Mouse (Mus musculus) heart, postnatal 14 days (tissue): ENCODE results near the gene Pef1. TPM values are rescaled to one million over a fixed set of nuclear protein-coding genes. Genes with fewer than 3 reads are reported as not detected.

ENCODE experiments used
- DNase-seq, 2 experiments: peaks; one replicate each; pipeline ENCODE4 v3.0.0; 2021 to 2022
- intact Hi-C: fragments of 180-260 bp; cut with DNase I; formaldehyde crosslinking; loops from one replicate; pipeline ENCODE4 v1.15.1; 2025
- total RNA-seq, 2 experiments: library from RNA; stranded (reverse); gene quantifications; 2 replicates each; pipeline ENCODE4 v1.2.3; 2021

Pef1 gene
- total RNA-seq, 2 experiments from 2014 or later = 37.6 to 39.1 TPM

DNA sequence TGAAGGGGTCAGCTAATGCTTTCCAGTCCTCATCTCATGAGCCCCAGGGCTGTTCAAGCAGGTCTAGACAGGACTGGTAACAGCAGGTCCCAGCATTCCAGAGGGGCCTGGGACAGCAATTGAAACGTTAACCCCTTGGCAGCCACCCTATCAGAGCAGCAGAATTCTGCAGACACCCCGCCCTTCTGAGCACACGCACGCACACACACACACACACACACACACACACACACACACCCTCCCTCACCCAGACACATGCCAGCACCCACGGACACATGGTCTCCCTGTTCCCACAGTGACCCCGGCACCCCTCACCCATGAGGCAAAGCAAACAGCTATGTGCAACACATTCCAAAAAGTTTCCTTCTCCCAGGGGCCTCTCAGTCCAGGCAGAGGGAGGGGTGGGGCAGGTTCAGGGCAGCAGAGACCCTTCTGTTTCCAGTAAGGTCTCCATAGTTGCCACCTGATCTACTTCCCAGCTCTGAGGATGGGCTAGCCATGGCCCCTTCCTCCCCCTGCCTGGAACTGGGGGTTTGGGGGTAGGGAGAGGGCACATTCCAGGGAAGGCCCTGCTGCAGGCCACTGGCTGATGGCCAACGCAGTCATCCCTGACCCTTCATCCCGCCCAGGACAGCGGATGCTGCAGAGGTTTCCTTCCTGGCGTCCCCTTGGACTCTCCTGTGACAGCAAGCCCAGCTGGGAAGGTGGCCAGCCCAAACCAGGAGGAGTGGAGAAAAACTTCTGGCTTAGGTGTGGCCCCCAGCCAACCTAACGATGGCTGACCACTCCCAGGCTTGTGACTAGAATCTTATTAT lies 69.8 kb downstream of the Pef1 start:
- intact Hi-C loops = no loop called here
- peak; percentile 77 to 81 for DNase-seq

DNA sequence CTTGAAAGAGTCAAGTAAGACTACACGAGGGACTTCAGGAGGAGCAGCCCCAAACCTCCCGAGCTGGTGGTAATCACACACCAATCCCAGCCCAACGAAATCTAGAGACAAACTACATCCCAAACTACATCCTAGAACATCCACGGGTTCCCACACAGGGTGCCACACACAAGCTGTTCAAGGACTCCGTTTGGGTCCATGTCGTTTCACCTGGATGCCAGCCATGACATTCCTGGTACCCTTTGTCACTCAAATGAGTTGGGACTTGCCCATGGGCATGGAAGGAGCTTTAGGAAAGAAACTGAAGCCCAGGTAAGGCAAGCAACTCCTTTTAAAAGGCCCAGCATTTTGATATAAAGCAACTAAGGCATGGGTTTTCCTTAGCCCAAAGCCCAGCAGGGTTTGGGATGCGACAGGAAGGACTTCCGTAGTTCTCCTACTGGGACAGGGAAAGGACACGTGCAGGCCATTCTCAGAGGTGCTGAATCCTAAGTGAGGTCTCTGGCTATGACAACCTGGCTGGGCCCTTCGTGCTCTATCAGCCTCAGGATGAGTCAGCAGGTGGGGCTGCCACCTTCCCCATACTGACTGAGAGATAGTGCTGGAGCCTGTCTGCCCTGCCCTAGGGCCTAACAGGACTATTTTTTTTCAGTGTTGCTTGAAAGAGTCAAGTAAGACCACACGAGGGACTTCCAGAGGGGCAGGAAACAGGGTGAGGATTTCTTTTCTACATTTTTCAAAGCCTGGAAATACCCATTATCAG lies 70.9 kb downstream of the Pef1 start:
- DNase-seq = peak in 1 of 2 experiments; percentile 15
- intact Hi-C loops = no loop called here

DNA sequence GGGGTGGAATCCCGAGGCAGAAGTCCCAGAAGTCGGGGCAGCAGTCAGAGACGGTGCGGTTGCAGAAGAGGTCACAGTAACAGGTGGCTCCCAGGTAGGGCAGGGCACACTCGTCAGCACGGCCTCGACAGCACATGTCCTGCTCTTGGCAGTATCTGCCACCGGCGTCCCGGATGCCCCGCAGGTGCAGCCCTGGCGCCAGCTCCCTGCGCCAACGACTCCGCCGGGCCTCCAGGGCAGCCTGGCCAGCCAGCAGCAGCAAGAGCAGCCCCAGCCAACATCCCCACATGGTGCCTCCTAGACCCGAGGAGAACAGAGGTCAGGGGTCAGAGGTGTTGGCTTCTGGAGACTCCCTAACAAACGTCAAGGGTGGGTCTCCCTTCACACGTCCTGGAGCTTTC lies 71.6 kb downstream of the Pef1 start:
- intact Hi-C loops = no loop called here

DNA sequence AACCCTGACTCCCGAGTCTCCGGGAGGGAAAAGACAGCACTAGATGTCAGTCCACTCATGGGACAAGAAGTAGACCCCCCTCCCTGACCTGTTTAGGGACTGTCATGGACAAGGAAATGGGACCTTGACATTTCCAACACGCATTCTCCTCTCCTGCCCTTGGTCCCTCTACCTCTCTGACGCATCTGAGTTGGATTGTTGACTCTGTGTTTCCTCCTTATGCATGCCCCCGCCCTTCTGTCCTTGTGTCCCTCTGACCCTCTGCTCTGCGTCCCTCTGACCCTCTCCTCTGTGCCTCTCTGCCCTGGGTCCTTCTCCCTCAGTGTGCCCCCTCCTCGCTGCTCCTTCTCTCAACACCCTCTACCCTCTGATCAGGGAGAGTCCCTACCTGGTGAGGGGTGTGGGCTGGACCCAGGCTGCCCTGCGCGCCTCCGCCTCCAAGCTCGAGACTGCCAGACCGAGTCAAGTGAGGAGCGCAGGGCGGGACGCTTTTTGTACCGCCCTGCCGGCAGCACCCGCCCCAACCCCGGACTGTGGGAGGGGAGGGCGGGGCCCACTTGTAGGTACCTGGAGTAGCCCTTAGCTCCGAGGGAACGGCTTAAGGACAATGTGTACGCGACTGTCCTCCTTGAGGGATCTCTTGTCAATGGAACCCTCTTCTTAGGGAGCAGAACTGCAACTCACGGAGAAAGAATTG lies 72.1 kb downstream of the Pef1 start:
- intact Hi-C loops = no loop called here
- peak; percentile 75 to 78 for DNase-seq

More for the DNA sequence above, 71.6 kb downstream of the Pef1 start:
- peak; percentile 27 to 39 for DNase-seq

DNA sequence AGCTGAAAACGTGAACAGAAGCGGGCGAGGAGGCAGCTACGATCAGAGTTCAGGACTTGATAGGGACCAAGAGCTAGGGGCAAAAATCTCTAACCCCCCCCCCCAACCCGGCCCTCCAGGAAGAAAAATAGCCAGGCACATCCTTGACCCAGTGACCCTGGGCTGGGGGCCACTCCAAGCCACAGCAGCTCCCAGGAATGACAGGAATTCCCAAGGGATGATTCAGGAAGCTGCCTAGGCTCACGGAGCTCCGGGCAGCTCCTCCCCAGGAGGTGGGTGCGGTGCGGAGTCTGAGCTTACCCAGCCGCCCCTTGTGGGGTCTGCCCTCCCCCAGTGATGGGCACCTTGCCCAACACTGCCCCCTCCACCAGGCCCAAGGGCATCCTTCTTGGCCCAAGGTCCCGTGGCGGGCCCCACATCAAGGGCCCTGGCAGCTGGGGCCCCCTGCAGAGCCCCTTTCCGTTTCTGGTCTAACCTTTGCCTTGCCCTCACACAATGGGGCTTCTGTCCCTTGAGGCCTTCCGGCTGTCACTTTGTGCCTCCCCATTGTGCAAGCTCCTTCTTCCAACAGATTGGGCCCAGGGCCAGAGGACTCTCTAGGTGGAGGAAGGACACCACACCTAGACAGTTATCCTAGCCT lies 72.8 kb downstream of the Pef1 start, which contains the start of gene Tinagl1:
Gene Tinagl1 (minus strand): TSS at position 51 of the 640 bp plus-strand sequence.
- intact Hi-C loops = no loop called here
- DNase-seq = peak; percentile 54 to 66

DNA sequence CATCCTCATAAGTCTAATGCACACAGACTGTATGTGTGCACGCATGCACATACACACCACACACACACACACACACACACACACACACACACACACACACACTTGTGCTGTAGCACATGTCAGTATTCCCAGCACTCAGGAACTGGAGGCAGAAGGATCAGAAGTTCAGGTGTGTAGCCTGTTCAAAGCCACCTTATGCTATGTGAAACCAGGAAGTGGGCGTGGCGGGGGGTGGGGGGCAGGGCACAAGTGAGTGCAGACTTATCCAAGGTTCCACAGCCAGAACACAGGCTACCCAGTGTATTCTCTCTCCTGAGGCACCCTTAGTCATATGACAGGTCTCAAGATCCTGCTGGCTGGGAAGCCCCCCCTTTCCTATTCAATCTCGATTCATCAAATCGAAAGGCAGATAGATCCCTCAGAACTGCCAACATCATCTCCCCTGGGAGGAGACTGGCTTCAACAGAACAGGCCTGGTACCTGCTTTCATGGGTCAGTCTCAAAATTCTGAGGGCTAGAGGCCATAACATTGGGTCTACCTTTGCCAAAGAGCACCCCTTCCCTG lies 73.9 kb downstream of the Pef1 start:
- intact Hi-C loops = no loop called here
- DNase-seq = no peak

DNA sequence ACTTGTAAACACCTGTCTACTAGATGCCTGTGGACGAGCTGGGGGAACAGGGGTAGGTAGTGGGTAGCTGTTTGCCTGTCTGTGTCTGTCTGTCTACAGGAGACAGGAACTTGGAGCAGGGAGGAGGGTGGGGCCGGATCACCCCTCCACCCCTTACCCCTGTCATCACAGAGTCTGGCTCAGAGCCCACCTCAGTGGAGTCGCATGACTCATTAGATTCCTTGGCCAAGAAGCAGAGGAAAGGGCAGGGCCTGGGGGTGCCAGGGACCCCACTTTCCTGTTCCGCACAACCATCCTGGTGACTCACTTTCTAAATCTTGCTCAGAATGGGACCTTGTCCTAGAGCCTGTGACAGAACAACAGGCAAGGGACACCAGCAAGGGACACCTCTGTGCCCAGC lies 74.7 kb downstream of the Pef1 start:
- DNase-seq = peak in 1 of 2 experiments; percentile 57
- intact Hi-C loops = no loop called here

DNA sequence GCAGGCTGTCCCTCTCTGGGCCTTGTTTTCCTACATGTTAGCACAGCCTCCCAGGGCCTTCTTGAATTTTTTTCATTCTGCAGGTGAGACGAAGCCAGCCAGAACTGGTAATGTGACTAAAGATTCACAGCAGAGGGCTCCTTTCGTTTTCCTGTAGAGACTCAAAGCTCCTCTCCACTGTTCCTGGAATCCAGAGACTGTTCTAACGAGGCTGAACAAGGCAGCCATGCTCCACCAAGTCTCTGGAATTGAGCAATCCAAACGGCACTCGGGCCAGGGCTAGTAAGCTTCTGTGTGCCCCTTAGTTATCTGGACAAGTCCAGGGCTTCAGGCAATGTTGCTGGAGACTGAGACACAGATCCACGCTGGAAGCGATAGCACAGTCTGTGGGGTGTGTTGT lies 75.2 kb downstream of the Pef1 start:
- DNase-seq = no peak
- intact Hi-C loops = no loop called here

Other genes with a start within 250 kb of the Pef1 start
- not detected for gene Spocd1, start 173.3 kb upstream of the Pef1 start, total RNA-seq
- 1 to 10 TPM; 2.2 to 2.3 TPM for gene Adgrb2, start 117.7 kb upstream of the Pef1 start, total RNA-seq
- 10 to 100 TPM; 13.9 to 19.7 TPM for gene Col16a1, start 54.7 kb upstream of the Pef1 start, total RNA-seq
- under 1 TPM in 1 of 2 experiments, not detected in 1; 0.12 TPM for gene Hcrtr1, start 36.8 kb downstream of the Pef1 start, total RNA-seq
- gene Tinagl1, start 72.6 kb downstream of the Pef1 start, total RNA-seq = 10 to 100 TPM; 67.5 to 74.6 TPM
- not detected for gene Gm853, start 119.8 kb downstream of the Pef1 start, total RNA-seq
- gene Serinc2, start 176.6 kb downstream of the Pef1 start, total RNA-seq = 1 to 10 TPM; 3.1 to 3.3 TPM
- 1,000 to 10,000 TPM; 5,520 to 6,453 TPM for gene Fabp3, start 206.0 kb downstream of the Pef1 start, total RNA-seq
- gene Gm10570, start 206.1 kb downstream of the Pef1 start, total RNA-seq = 1 to 10 TPM in 1 of 2 experiments, not detected in 1; 1.0 TPM